Mouse (Mus musculus): ENCODE data around the gene Jak1.

Gene Jak1

GRCm38 (mm10) chr4:101236797-101237196, 28.3 kb downstream of the Jak1 start:
- no peak for DNase-seq

- DNase-seq = no peak
Observed at GRCm38 (mm10) chr4:101235964-101236363, 29.1 kb downstream of the Jak1 start.

- no peak for DNase-seq
Observed at GRCm38 (mm10) chr4:101234753-101235152, 30.3 kb downstream of the Jak1 start.

GRCm38 (mm10) chr4:101234332-101234731, 30.8 kb downstream of the Jak1 start:
- DNase-seq = peak; percentile 86

GRCm38 (mm10) chr4:101230621-101231020, 34.5 kb downstream of the Jak1 start:
- DNase-seq = no peak

- no peak for DNase-seq
Observed at GRCm38 (mm10) chr4:101227398-101227797, 37.7 kb downstream of the Jak1 start.

GRCm38 (mm10) chr4:101225984-101226383, 39.1 kb downstream of the Jak1 start:
- DNase-seq = no peak

GRCm38 (mm10) chr4:101220946-101221345, 44.1 kb downstream of the Jak1 start:
- DNase-seq = no peak

- no peak for DNase-seq
Observed at GRCm38 (mm10) chr4:101219839-101220238, 45.2 kb downstream of the Jak1 start.

GRCm38 (mm10) chr4:101217026-101217540, 48.0 kb downstream of the Jak1 start:
- DNase-seq = no peak

- DNase-seq = no peak
Observed at GRCm38 (mm10) chr4:101216286-101216685, 48.8 kb downstream of the Jak1 start.

- no peak for DNase-seq
Observed at GRCm38 (mm10) chr4:101213477-101213876, 51.6 kb downstream of the Jak1 start.

- DNase-seq = no peak
Observed at GRCm38 (mm10) chr4:101207492-101207891, 57.6 kb downstream of the Jak1 start.

- no peak for DNase-seq
Observed at GRCm38 (mm10) chr4:101203518-101203917, 61.6 kb downstream of the Jak1 start.

GRCm38 (mm10) chr4:101202626-101203025, 62.5 kb downstream of the Jak1 start:
- DNase-seq = no peak

GRCm38 (mm10) chr4:101199433-101200081, 65.5 kb downstream of the Jak1 start:
- DNase-seq = no peak

- DNase-seq = peak; percentile 69
Observed at GRCm38 (mm10) chr4:101198333-101198732, 66.7 kb downstream of the Jak1 start.

GRCm38 (mm10) chr4:101197421-101198170, 67.5 kb downstream of the Jak1 start:
- DNase-seq = no peak

- no peak for DNase-seq
Observed at GRCm38 (mm10) chr4:101196407-101196806, 68.7 kb downstream of the Jak1 start.

- no peak for DNase-seq
Observed at GRCm38 (mm10) chr4:101194170-101194569, 70.9 kb downstream of the Jak1 start.

GRCm38 (mm10) chr4:101192241-101192976, 72.7 kb downstream of the Jak1 start:
- no peak for DNase-seq

- no peak for DNase-seq
Observed at GRCm38 (mm10) chr4:101187381-101187780, 77.7 kb downstream of the Jak1 start.

GRCm38 (mm10) chr4:101186591-101186990, 78.5 kb downstream of the Jak1 start:
- no peak for DNase-seq

GRCm38 (mm10) chr4:101185216-101185615, 79.9 kb downstream of the Jak1 start:
- peak; percentile 17 for DNase-seq
